Mouse (Mus musculus) kidney, adult 2 months (tissue): ENCODE measurements around the gene Hoxa3.

ENCODE experiments used
- CTCF ChIP-seq: fragments of 200-500 bp; conservative IDR thresholded peaks from 2 replicates; pipeline ENCODE4 v1.5.1; 2011; ENCODE audit warnings: low read depth, mild to moderate bottlenecking, control low read depth, low read length, moderate library complexity, mixed read lengths; ENCODE audit not compliant: insufficient read depth, insufficient read length
- POLR2A ChIP-seq: fragments of 200-500 bp; IDR thresholded peaks from one replicate; pipeline ENCODE4 v1.6.1; 2011; ENCODE audit warnings: low read depth, low read length, control low read depth

DNA sequence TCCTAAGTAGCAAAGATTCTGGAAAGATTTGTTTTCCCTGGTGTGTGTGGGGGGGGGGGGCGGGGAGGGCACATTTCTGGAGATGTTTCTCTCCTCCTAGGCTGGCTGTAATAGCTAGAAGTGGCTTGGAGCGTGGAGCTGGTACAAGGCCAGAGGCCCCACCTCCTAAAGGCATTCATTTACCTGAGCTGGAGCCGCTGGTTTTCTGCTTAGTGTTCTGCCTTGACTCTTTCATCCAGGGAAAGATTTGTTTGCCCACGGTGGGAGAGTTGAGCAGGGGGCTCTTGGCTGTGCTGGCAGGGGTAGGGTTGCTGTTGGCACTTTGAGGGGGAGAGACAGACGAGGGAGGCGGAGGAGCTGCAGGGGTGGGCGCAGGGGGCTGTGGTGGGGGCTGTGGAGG, 41.2 kb downstream of the Hoxa3 start:
- TF ChIP-seq POLR2A (no peak), CTCF (no peak)
